Mouse (Mus musculus) embryonic facial prominence, embryonic 14.5 days (tissue): ENCODE measurements around the gene Ndufaf8. TPM values are rescaled to one million over a fixed set of nuclear protein-coding genes. Genes with fewer than 3 reads are reported as not detected.
A peak's percentile ranks its signal among the peaks of the same experiment; 100 is the strongest.

Experiments used
- ATAC-seq: fragments of 200-750 bp; cut with Nextera tagmentation; 2 replicates; pipeline ENCODE4 v1.8.0; 2017; ENCODE audit warnings: low read depth, moderate number of reproducible peaks, moderate TSS enrichment
- DNase-seq: peaks from one replicate; pipeline ENCODE4 v3.0.0-alpha.2; 2015; ENCODE audit warnings: low spot score
- H3K27ac ChIP-seq: fragments of 300-500 bp; sonication (generic); replicated peaks from 2 replicates; pipeline ENCODE4 v1.5.1; 2014; ENCODE audit warnings: low read depth, mild to moderate bottlenecking, low read length, moderate library complexity
- H3K27me3 ChIP-seq: fragments of 300-500 bp; sonication (generic); replicated peaks from 2 replicates; pipeline ENCODE4 v1.6.1; 2014; ENCODE audit warnings: low read length; ENCODE audit not compliant: control insufficient read depth, insufficient read depth
- H3K36me3 ChIP-seq: fragments of 300-500 bp; sonication (generic); 2 replicates; pipeline ENCODE4 v1.6.1; 2014; ENCODE audit warnings: low read length, mixed read lengths; ENCODE audit not compliant: control insufficient read depth, insufficient read depth
- H3K4me1 ChIP-seq: fragments of 300-500 bp; sonication (generic); 2 replicates; pipeline ENCODE4 v1.6.1; 2014; ENCODE audit warnings: antibody characterized with exemption, low read length; ENCODE audit not compliant: control insufficient read depth, insufficient read depth
- H3K4me2 ChIP-seq: fragments of 300-500 bp; sonication (generic); 2 replicates; pipeline ENCODE4 v1.6.1; 2014; ENCODE audit warnings: low read depth, mild to moderate bottlenecking, low read length, moderate library complexity, mixed read lengths
- H3K4me3 ChIP-seq: fragments of 300-500 bp; sonication (generic); 2 replicates; pipeline ENCODE4 v1.5.1; 2014; ENCODE audit warnings: low read depth, mild to moderate bottlenecking, low read length
- H3K9ac ChIP-seq: fragments of 300-500 bp; sonication (generic); 2 replicates; pipeline ENCODE4 v1.6.1; 2014; ENCODE audit warnings: low read depth, mild to moderate bottlenecking, low read length, moderate library complexity, mixed read lengths
- H3K9me3 ChIP-seq: fragments of 300-500 bp; sonication (generic); 2 replicates; pipeline ENCODE4 v1.6.1; 2016; ENCODE audit warnings: low read length; ENCODE audit not compliant: control insufficient read depth
- WGBS: fragments of 180-500 bp; shearing (Covaris S2); extraction: QIAGEN DNeasy Blood & Tissue Kit; methylation state at CpG from one replicate; pipeline ENCODE4 v1.1.7; 2014; 5-methylcytosine and 5-hydroxymethylcytosine counted together
- polyA plus RNA-seq: library from polyadenylated mRNA; unstranded; fragments of >200 nt; fragmentation: Nextera tagmentation; extraction: Ambion mirVana; gene quantifications from 2 replicates; pipeline ENCODE4 v1.2.1, GENCODE M21; 2014

Gene Ndufaf8
- 76.4 and 88.7 TPM in 2 replicates for polyA plus RNA-seq

- under 1% methylated on average over 55 of the region's 77 CpGs for WGBS
- H3K9me3 ChIP-seq: no peaks in the 10 kb centered on the region
- H3K36me3 ChIP-seq: peaks cover 35% of the 10 kb centered on the region
- peak within 1 kb of the TSS; percentile 91 for H3K9ac ChIP-seq
- peak within 1 kb of the TSS; percentile 73 for H3K4me3 ChIP-seq
- peaks cover 14% of the 10 kb centered on the region for H3K4me1 ChIP-seq
- ATAC-seq (peak; percentile 98), DNase-seq (peak; percentile 98)
- H3K4me2 ChIP-seq: peak within 1 kb of the TSS; percentile 92
- H3K27me3 ChIP-seq: no peaks in the 10 kb centered on the region
- peak within 1 kb of the TSS; percentile 92 for H3K27ac ChIP-seq
These were observed at the start of gene Ndufaf8, which contains the start of gene Tepsin for GRCm38 (mm10) chr11:120098588-120099511. Ndufaf8 (plus strand) TSS chr11:120098928. Tepsin (minus strand) TSS chr11:120098731.

DNA sequence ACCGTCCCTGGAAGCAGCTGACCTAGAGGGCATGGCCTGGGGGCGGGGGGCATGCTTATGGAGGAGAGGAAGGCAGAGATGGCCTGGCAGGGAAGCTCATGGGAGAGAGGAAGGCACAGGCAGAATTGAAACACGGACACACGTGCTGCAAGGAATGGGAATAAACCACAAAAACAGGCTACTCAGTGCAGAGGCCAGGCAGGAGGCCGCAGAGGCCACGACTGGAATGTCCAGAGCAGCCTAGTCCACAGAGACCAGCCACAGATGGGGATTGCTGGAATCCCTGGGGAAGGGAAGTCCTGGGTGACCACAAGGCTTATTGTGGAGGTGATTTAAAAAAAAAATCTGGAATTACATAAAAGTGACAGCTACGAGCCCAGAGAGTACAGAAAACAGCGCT lies 49.7 kb upstream of the Ndufaf8 start:
- H3K27me3 ChIP-seq: peaks cover 28% of the 10 kb centered on the region
- H3K27ac ChIP-seq: no peak overlapping the region
- no peaks in the 10 kb centered on the region for H3K36me3 ChIP-seq
- DNase-seq: no peak
- no peak overlapping the region for H3K9ac ChIP-seq
- 77% methylated on average over 8 of the region's 8 CpGs for WGBS
- H3K4me2 ChIP-seq: no peak overlapping the region
- H3K4me1 ChIP-seq: peaks cover 25% of the 10 kb centered on the region
- ATAC-seq: no peak
- no peak overlapping the region for H3K4me3 ChIP-seq
- no peaks in the 10 kb centered on the region for H3K9me3 ChIP-seq

GRCm38 (mm10) chr11:120051124-120051811 lies 47.5 kb upstream of the Ndufaf8 start:
- 49% methylated on average over 14 of the region's 14 CpGs for WGBS

DNA sequence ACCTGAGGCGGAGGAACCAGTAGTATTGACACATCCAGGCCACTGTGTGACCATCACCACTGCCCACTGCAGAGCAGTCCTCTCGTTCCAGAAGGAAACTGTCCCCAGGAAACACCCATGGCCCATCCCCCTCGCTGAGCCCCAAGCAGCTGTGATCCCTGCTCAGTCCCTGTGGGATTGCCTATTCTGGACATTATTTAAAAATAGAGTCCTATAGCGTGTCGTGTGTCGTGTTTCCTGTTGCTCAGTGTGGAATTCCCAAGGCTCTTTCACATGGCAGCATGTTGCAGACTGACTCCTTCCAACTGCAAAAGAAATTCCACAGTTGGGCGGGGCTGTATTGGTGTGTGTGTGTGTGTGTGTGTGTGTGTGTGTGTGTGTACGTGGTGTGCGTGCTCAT lies 46.5 kb upstream of the Ndufaf8 start:
- WGBS: 58% methylated on average over 9 of the region's 9 CpGs
- peaks cover 18% of the 10 kb centered on the region for H3K4me1 ChIP-seq
- DNase-seq: peak; percentile 65
- H3K27ac ChIP-seq: no peak overlapping the region
- no peaks in the 10 kb centered on the region for H3K9me3 ChIP-seq
- H3K36me3 ChIP-seq: no peaks in the 10 kb centered on the region
- 0 out of 2 replicates have a peak, but pooled peaks have one; percentile 30 for ATAC-seq
- H3K9ac ChIP-seq: no peak overlapping the region
- H3K4me2 ChIP-seq: no peak overlapping the region
- H3K27me3 ChIP-seq: peaks cover 18% of the 10 kb centered on the region
- no peak overlapping the region for H3K4me3 ChIP-seq

More at GRCm38 (mm10) chr11:120051124-120051811, 47.5 kb upstream of the Ndufaf8 start:
- H3K27me3 ChIP-seq: peaks cover 25% of the 10 kb centered on the region
- H3K4me3 ChIP-seq: no peak overlapping the region
- peaks cover 19% of the 10 kb centered on the region for H3K4me1 ChIP-seq
- ATAC-seq (peak; percentile 43; the same call in 1 of the 2 replicates), DNase-seq (peak; percentile 50)
- no peak overlapping the region; the same call in 1 of the 2 replicates for H3K27ac ChIP-seq
- no peaks in the 10 kb centered on the region for H3K9me3 ChIP-seq
- no peak overlapping the region for H3K9ac ChIP-seq
- H3K4me2 ChIP-seq: no peak overlapping the region
- no peaks in the 10 kb centered on the region for H3K36me3 ChIP-seq

DNA sequence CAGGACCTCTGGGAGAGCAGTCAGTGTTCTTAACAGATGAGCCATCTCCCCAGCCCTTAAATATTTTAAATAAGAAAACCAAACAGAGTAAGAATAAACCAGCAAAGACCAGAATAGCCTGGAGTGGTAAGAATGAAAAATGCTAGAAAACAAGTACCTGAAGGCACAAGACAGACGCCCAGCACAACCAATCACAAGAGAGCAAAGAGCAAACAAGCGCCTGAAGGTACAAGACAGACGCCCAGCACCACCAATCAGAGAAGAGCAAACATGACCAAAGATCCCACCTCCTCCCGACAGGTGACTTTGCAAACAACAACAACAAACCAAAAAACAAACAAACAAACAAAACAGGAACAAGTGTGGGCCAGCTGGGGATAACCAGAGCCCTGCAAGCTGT lies 44.9 kb upstream of the Ndufaf8 start:
- DNase-seq (no peak), ATAC-seq (no peak)
- Histone ChIP-seq H3K27ac (no peak overlapping the region), H3K9me3 (no peaks in the 10 kb centered on the region), H3K9ac (no peak overlapping the region), H3K36me3 (no peaks in the 10 kb centered on the region), H3K27me3 (peaks cover 3% of the 10 kb centered on the region; the same call in 1 of the 2 replicates), H3K4me3 (no peak overlapping the region), H3K4me2 (no peak overlapping the region), H3K4me1 (peaks cover 4% of the 10 kb centered on the region; the same call in 1 of the 2 replicates)
- WGBS: 80% methylated on average over 4 of the region's 4 CpGs

GRCm38 (mm10) chr11:120055953-120056732 lies 42.6 kb upstream of the Ndufaf8 start:
- H3K36me3 ChIP-seq: no peaks in the 10 kb centered on the region
- H3K27ac ChIP-seq: no peak overlapping the region
- ATAC-seq: no peak
- no peaks in the 10 kb centered on the region for H3K27me3 ChIP-seq
- WGBS: 72% methylated on average over 12 of the region's 12 CpGs
- DNase-seq: no peak
- peaks cover 4% of the 10 kb centered on the region; the same call in 1 of the 2 replicates for H3K4me1 ChIP-seq
- H3K9ac ChIP-seq: no peak overlapping the region
- H3K9me3 ChIP-seq: no peaks in the 10 kb centered on the region
- H3K4me2 ChIP-seq: no peak overlapping the region
- H3K4me3 ChIP-seq: no peak overlapping the region

DNA sequence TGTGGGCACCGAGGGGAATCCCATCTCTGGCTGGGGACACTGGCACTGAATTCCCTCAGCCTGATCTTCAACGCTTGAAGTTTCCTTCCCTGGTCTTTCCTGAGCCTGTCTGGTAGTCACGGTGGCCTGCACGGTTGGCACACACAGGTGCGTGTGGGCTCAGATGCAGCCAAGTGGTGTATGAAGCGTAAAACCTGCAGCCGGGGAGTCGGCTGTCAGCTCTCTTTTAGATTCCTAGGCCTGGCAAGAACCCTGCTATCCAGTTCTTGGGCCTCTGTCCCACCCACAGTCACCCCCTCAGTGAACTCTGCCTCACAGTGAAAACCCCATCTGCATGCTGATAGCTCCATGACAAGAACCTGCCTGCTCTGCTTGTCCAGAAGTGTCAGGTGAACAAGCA lies 38.1 kb upstream of the Ndufaf8 start:
- ATAC-seq: no peak
- 73% methylated on average over 8 of the region's 8 CpGs for WGBS

GRCm38 (mm10) chr11:120063326-120063725 lies 35.4 kb upstream of the Ndufaf8 start:
- no peaks in the 10 kb centered on the region for H3K9me3 ChIP-seq
- H3K27me3 ChIP-seq: no peaks in the 10 kb centered on the region
- DNase-seq (no peak), ATAC-seq (no peak)
- no peak overlapping the region for H3K9ac ChIP-seq
- 78% methylated on average over 5 of the region's 5 CpGs for WGBS
- peaks cover 43% of the 10 kb centered on the region for H3K36me3 ChIP-seq
- no peak overlapping the region for H3K27ac ChIP-seq
- H3K4me1 ChIP-seq: no peaks in the 10 kb centered on the region
- no peak overlapping the region for H3K4me2 ChIP-seq
- H3K4me3 ChIP-seq: no peak overlapping the region

More for the DNA sequence above, 38.1 kb upstream of the Ndufaf8 start:
- Histone ChIP-seq H3K4me1 (no peaks in the 10 kb centered on the region), H3K27me3 (no peaks in the 10 kb centered on the region), H3K4me3 (no peak overlapping the region), H3K9me3 (no peaks in the 10 kb centered on the region), H3K27ac (no peak overlapping the region), H3K9ac (no peak overlapping the region), H3K36me3 (peaks cover 18% of the 10 kb centered on the region), H3K4me2 (no peak overlapping the region)
- no peak for DNase-seq
